Mouse (Mus musculus) lung, adult 2 months (tissue): ENCODE results near the gene Senp8. TPM values are rescaled to one million over a fixed set of nuclear protein-coding genes. Genes with fewer than 3 reads are reported as not detected.
A peak's percentile ranks its signal among the peaks of the same experiment; 100 is the strongest.

Experiments used
- DNase-seq: peaks from one replicate; pipeline ENCODE4 v3.0.0; 2022
- H3K4me1 ChIP-seq: fragments of 200-500 bp; 2 replicates; pipeline ENCODE4 v1.6.1; 2011; ENCODE audit warnings: low read length; ENCODE audit not compliant: control insufficient read depth, insufficient read depth
- H3K4me3 ChIP-seq: fragments of 200-500 bp; replicated peaks from 2 replicates; pipeline ENCODE3; 2011; ENCODE audit warnings: low read depth, mild to moderate bottlenecking, control low read depth, low read length; ENCODE audit errors: extremely low read depth
- CTCF ChIP-seq: fragments of 200-500 bp; IDR thresholded peaks from 2 replicates; pipeline ENCODE4 v1.5.1; 2011; ENCODE audit warnings: mild to moderate bottlenecking, low read length, control low read depth; ENCODE audit not compliant: insufficient read depth
- POLR2A ChIP-seq: fragments of 200-500 bp; IDR thresholded peaks from 2 replicates; pipeline ENCODE4 v1.6.1; 2011; ENCODE audit warnings: low read depth, mild to moderate bottlenecking, control low read depth, low read length, borderline replicate concordance; ENCODE audit errors: extremely low read depth
- WGBS: fragments of 180-500 bp; shearing (Covaris S2); methylation state at CpG from one replicate; pipeline ENCODE4 v1.1.7; 2018; 5-methylcytosine and 5-hydroxymethylcytosine counted together
- polyA plus RNA-seq: library from polyadenylated mRNA; depleted of rRNA; stranded (reverse); fragments of >200 nt; gene quantifications from 2 replicates; pipeline ENCODE4 v1.2.3, GENCODE M21; 2012

Senp8 gene
- polyA plus RNA-seq, 1 experiment = 1.2 TPM

GRCm38 (mm10) chr9:59721144-59721543, 29.4 kb downstream of the Senp8 start:
- 70% methylated on average over 5 of the region's 5 CpGs for WGBS
- no peak for TF ChIP-seq POLR2A
- no peak for TF ChIP-seq CTCF
- Histone ChIP-seq H3K4me3 (no peak overlapping the region), H3K4me1 (peaks cover 4% of the 10 kb centered on the region; the same call in 1 of the 2 replicates)
- DNase-seq = no peak

- H3K4me1 ChIP-seq = peaks cover 9% of the 10 kb centered on the region
- DNase-seq = peak; percentile 14
- H3K4me3 ChIP-seq = no peak overlapping the region
- TF ChIP-seq CTCF (no peak), POLR2A (no peak)
- 35% methylated on average over 4 of the region's 4 CpGs for WGBS
These were observed 32.3 kb downstream of the Senp8 start for GRCm38 (mm10) chr9:59718237-59718636.

- Histone ChIP-seq H3K4me1 (peaks cover 9% of the 10 kb centered on the region), H3K4me3 (no peak overlapping the region)
- peak; percentile 55 for DNase-seq
- 51% methylated on average over 7 of the region's 7 CpGs for WGBS
- TF ChIP-seq POLR2A = no peak
- TF ChIP-seq CTCF = 0 out of 2 replicates have a peak, but pooled peaks have one; percentile 7
These were observed 34.1 kb downstream of the Senp8 start for GRCm38 (mm10) chr9:59716275-59716898.

- Histone ChIP-seq H3K4me3 (no peak overlapping the region), H3K4me1 (peaks cover 18% of the 10 kb centered on the region)
- TF ChIP-seq CTCF (no peak), POLR2A (peak; percentile 24; the same call in 1 of the 2 replicates)
- WGBS = 42% methylated on average over 3 of the region's 3 CpGs
- DNase-seq = peak; percentile 80
These were observed 41.3 kb downstream of the Senp8 start for GRCm38 (mm10) chr9:59709225-59709624.

GRCm38 (mm10) chr9:59706850-59707825, 43.4 kb downstream of the Senp8 start:
- Histone ChIP-seq H3K4me1 (peaks cover 18% of the 10 kb centered on the region), H3K4me3 (no peak overlapping the region)
- peak; percentile 29 for DNase-seq
- 43% methylated on average over 10 of the region's 10 CpGs for WGBS
- TF ChIP-seq CTCF = no peak
- no peak for TF ChIP-seq POLR2A

GRCm38 (mm10) chr9:59703099-59703498, 47.4 kb downstream of the Senp8 start:
- peaks cover 12% of the 10 kb centered on the region for H3K4me1 ChIP-seq
- 69% methylated on average over 6 of the region's 6 CpGs for WGBS
- H3K4me3 ChIP-seq = no peak overlapping the region
- TF ChIP-seq POLR2A = no peak
- TF ChIP-seq CTCF = no peak
- DNase-seq = no peak

- Histone ChIP-seq H3K4me1 (peaks cover 3% of the 10 kb centered on the region; the same call in 1 of the 2 replicates), H3K4me3 (no peak overlapping the region)
- peak; percentile 58 for DNase-seq
- 43% methylated on average over 7 of the region's 7 CpGs for WGBS
- TF ChIP-seq POLR2A = no peak
- TF ChIP-seq CTCF = no peak
These were observed 49.4 kb downstream of the Senp8 start for GRCm38 (mm10) chr9:59701094-59701493.

GRCm38 (mm10) chr9:59696381-59696780, 54.1 kb downstream of the Senp8 start:
- WGBS = 71% methylated on average over 3 of the region's 3 CpGs
- DNase-seq = peak; percentile 67

GRCm38 (mm10) chr9:59695451-59695813, 55.1 kb downstream of the Senp8 start:
- DNase-seq = peak; percentile 31
- no peak for TF ChIP-seq POLR2A
- no peak for TF ChIP-seq CTCF
- H3K4me1 ChIP-seq = peaks cover 13% of the 10 kb centered on the region
- no peak overlapping the region for H3K4me3 ChIP-seq
- WGBS = 24% methylated on average over 3 of the region's 3 CpGs

More at GRCm38 (mm10) chr9:59696381-59696780, 54.1 kb downstream of the Senp8 start:
- Histone ChIP-seq H3K4me3 (no peak overlapping the region), H3K4me1 (peaks cover 16% of the 10 kb centered on the region)
- TF ChIP-seq CTCF = no peak
- TF ChIP-seq POLR2A = peak; percentile 32; the same call in 1 of the 2 replicates
